Mouse (Mus musculus) intestine, postnatal 0 days (tissue): ENCODE data around the gene Nhlrc2. TPM values are rescaled to one million over a fixed set of nuclear protein-coding genes. Genes with fewer than 3 reads are reported as not detected.
A peak's percentile ranks its signal among the peaks of the same experiment; 100 is the strongest.

ENCODE experiments used
- ATAC-seq: fragments of 200-750 bp; cut with Nextera tagmentation; 2 replicates; pipeline ENCODE4 v1.8.0; 2017; ENCODE audit warnings: mild to moderate bottlenecking, moderate TSS enrichment, moderate library complexity
- H3K27ac ChIP-seq: fragments of 300-500 bp; sonication (generic); 2 replicates; pipeline ENCODE4 v1.5.1; 2014; ENCODE audit warnings: mild to moderate bottlenecking, low read depth, low read length, moderate library complexity
- H3K27me3 ChIP-seq: fragments of 300-500 bp; sonication (generic); replicated peaks from 2 replicates; pipeline ENCODE4 v1.6.1; 2014; ENCODE audit warnings: low read length, mixed read lengths; ENCODE audit not compliant: control insufficient read depth, insufficient read depth
- H3K36me3 ChIP-seq: fragments of 300-500 bp; sonication (generic); 2 replicates; pipeline ENCODE4 v1.6.1; 2014; ENCODE audit warnings: mild to moderate bottlenecking, moderate library complexity; ENCODE audit not compliant: control insufficient read depth, insufficient read depth
- H3K4me1 ChIP-seq: fragments of 300-500 bp; sonication (generic); replicated peaks from 2 replicates; pipeline ENCODE4 v1.6.1; 2014; ENCODE audit warnings: antibody characterized with exemption, low read length, mixed read lengths; ENCODE audit not compliant: control insufficient read depth, insufficient read depth
- H3K4me2 ChIP-seq: fragments of 300-500 bp; sonication (generic); replicated peaks from 2 replicates; pipeline ENCODE4 v1.6.1; 2014; ENCODE audit warnings: low read depth, mild to moderate bottlenecking, moderate library complexity
- H3K4me3 ChIP-seq: fragments of 300-500 bp; sonication (generic); 2 replicates; pipeline ENCODE4 v1.5.1; 2014; ENCODE audit warnings: low read depth, low read length
- H3K9ac ChIP-seq: fragments of 300-500 bp; sonication (generic); 2 replicates; pipeline ENCODE4 v1.6.1; 2014; ENCODE audit warnings: mild to moderate bottlenecking, low read depth, low read length
- H3K9me3 ChIP-seq: fragments of 300-500 bp; sonication (generic); 2 replicates; pipeline ENCODE4 v1.6.1; 2016; ENCODE audit warnings: mixed run types; ENCODE audit not compliant: control insufficient read depth
- CTCF ChIP-seq: sonication (generic); IDR thresholded peaks from 2 replicates; pipeline ENCODE4 v1.5.1; 2016; ENCODE audit warnings: low read depth, mild to moderate bottlenecking, control low read depth, antibody characterized with exemption, moderate library complexity
- WGBS: fragments of 180-500 bp; shearing (Covaris S2); extraction: QIAGEN DNeasy Blood & Tissue Kit; methylation state at CpG from one replicate; pipeline ENCODE4 v1.1.7; 2014; 5-methylcytosine and 5-hydroxymethylcytosine counted together
- polyA plus RNA-seq: library from polyadenylated mRNA; unstranded; fragments of >200 nt; fragmentation: Nextera tagmentation; extraction: Ambion mirVana; gene quantifications from 2 replicates; pipeline ENCODE4 v1.2.1, GENCODE M21; 2015

Nhlrc2 gene
- polyA plus RNA-seq, 1 experiment from 2014 or later = 8.3 TPM

DNA sequence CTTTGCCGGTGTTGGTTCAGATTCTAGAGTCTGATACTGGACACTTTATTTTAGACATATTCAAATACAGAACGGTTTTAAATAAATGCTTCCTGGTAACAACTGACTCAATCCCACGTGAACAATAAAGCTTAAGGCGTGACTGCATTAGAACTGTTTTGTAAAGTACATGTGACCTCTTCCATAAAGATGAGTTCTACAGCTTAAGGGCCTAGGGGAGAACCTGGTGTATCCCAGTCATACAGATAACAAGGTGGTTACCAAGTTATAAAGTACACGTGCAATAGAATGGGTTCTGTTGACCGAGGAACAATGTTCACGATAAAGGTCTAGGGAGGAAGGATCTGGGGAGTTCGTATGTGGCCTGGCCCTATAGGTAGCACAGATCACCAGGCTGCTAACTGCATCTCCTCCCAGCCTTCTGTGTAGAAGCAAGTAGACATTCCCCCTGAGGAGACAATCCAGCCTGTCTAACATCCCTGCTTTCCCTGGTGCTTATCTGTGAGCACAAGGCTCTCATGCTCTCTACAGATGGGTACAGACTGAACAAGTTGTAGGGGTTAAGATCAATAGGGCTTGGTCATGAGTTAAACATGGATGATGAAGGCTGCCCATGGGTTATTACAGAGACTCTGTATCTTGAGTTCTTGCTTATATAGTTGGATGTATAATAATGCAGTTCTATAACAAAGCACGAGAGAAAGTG is 14.5 kb downstream of the Nhlrc2 start:
- Histone ChIP-seq H3K4me1 (no peaks in the 10 kb centered on the region), H3K27ac (no peak overlapping the region), H3K27me3 (no peaks in the 10 kb centered on the region), H3K36me3 (peaks cover 7% of the 10 kb centered on the region; the same call in 1 of the 2 replicates), H3K9me3 (no peaks in the 10 kb centered on the region), H3K4me2 (no peak overlapping the region), H3K4me3 (no peak overlapping the region), H3K9ac (no peak overlapping the region)
- 47% methylated on average over 9 of the region's 9 CpGs for WGBS
- no peak for TF ChIP-seq CTCF
- peak; percentile 84 for ATAC-seq

DNA sequence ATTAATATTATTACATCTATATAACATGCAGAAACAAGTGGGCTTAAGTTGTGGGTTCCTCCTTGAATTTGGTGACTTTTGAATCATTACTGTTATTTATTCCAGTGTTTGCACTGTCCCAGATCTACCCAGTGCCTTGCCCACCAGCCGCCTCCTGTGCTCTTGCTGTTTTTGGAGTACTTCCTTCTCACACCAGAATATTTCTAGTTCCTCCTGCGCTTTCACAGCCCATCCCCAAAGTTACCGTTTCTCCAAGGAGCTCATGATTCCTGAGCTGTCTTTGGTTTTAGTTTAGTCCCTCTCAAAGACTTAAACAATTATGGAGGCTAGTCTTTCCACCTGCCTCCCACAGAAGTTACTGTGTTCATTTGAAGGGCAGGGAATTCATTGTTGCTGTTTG is 15.4 kb downstream of the Nhlrc2 start:
- H3K27me3 ChIP-seq = no peaks in the 10 kb centered on the region
- TF ChIP-seq CTCF = no peak
- no peak overlapping the region for H3K4me2 ChIP-seq
- H3K27ac ChIP-seq = no peak overlapping the region
- no peak for ATAC-seq
- no peaks in the 10 kb centered on the region for H3K4me1 ChIP-seq
- peaks cover 7% of the 10 kb centered on the region; the same call in 1 of the 2 replicates for H3K36me3 ChIP-seq
- H3K9me3 ChIP-seq = no peaks in the 10 kb centered on the region
- no peak overlapping the region for H3K4me3 ChIP-seq
- H3K9ac ChIP-seq = no peak overlapping the region
- WGBS = 84% methylated on average over 3 of the region's 3 CpGs

DNA sequence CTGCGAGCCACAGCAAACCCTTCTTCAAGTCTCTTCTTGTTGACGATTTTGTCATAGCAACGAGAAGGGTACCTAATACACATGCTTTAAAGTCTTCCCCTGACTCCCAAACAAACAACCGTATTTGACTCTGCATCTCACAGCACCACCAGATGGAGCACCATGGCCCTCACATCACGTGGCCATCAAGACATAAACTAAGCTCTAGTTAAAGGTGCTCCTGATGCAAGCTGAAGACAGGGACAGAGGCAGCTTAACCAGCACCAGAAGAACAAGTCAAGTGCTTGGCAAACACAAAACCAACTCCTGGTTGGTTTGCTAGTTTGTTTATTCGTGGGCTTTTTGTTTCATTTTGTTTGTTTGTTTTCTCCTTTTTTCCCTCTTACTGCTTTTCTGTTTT is 17.3 kb downstream of the Nhlrc2 start:
- TF ChIP-seq CTCF = peak; percentile 69
- peaks cover 8% of the 10 kb centered on the region; the same call in 1 of the 2 replicates for H3K36me3 ChIP-seq
- no peak overlapping the region for H3K9ac ChIP-seq
- no peaks in the 10 kb centered on the region for H3K4me1 ChIP-seq
- 61% methylated on average over 6 of the region's 6 CpGs for WGBS
- no peaks in the 10 kb centered on the region for H3K9me3 ChIP-seq
- no peak overlapping the region for H3K4me2 ChIP-seq
- ATAC-seq = no peak
- no peak overlapping the region for H3K4me3 ChIP-seq
- no peak overlapping the region for H3K27ac ChIP-seq
- no peaks in the 10 kb centered on the region for H3K27me3 ChIP-seq

DNA sequence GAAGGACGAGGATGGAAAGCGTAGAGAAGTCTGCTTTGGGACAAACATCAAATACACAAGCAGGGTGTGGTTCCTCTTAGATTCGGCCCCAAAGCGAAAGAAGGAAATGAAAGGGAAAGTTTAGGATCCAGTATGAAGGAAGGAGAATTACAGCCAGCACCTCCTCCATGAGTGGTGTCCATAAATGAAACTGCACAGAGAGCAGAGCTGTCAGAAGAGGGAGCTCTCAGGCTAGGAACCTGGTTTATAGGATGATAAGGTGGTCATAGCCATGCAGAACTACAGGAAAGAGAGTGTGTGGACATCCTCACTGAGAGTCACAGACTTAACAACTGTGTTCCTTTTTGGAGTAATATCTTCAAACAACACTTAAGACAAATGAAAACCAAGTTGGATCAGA is 18.0 kb downstream of the Nhlrc2 start:
- H3K4me3 ChIP-seq = no peak overlapping the region
- H3K9ac ChIP-seq = no peak overlapping the region
- TF ChIP-seq CTCF = peak; percentile 86
- H3K9me3 ChIP-seq = no peaks in the 10 kb centered on the region
- no peaks in the 10 kb centered on the region for H3K4me1 ChIP-seq
- H3K27me3 ChIP-seq = no peaks in the 10 kb centered on the region
- H3K4me2 ChIP-seq = no peak overlapping the region
- 50% methylated on average over 4 of the region's 4 CpGs for WGBS
- ATAC-seq = no peak
- H3K36me3 ChIP-seq = peaks cover 14% of the 10 kb centered on the region; the same call in 1 of the 2 replicates
- no peak overlapping the region for H3K27ac ChIP-seq

DNA sequence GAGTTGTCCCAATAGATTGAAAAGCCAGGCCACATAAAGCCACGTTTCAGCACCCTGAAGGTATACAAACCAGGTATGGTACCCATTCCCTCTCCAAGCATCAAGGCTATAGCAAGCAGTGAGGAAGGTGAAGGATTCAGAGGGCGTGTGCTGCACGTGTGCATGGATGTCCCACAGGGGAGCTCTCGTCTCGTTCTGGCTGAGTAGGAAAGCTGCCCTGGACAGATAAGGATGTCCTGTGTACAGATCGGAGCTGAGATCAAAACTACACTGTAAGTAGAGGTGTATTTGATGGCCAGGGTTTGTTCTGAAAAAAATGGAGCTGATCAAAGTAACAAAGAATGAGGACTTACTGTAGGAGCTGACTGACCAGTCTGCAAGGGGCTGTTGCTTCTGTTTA is 18.9 kb downstream of the Nhlrc2 start:
- Histone ChIP-seq H3K36me3 (peaks cover 13% of the 10 kb centered on the region; the same call in 1 of the 2 replicates), H3K4me3 (no peak overlapping the region), H3K27ac (no peak overlapping the region), H3K4me1 (no peaks in the 10 kb centered on the region), H3K27me3 (no peaks in the 10 kb centered on the region), H3K9me3 (no peaks in the 10 kb centered on the region), H3K9ac (no peak overlapping the region), H3K4me2 (no peak overlapping the region)
- 77% methylated on average over 6 of the region's 6 CpGs for WGBS
- TF ChIP-seq CTCF = no peak
- ATAC-seq = no peak

DNA sequence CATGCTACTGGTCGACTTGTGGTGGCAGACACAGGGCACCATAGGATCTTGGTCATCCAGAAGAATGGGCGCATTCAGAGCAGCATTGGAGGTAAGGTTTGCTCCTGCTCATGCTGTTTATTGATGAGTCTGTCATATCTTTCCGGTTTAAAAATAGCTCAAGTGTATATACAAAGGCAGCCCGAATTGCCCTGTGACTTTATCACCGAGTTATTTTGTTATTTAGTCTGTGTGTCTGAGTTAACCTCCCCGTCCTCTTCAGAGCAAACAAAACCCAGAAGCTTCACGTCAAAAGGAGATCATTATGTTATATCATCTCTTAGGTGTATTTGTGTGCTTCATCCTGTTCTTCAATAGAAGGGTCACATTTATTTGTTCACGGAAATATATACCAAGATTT is 22.7 kb downstream of the Nhlrc2 start:
- no peaks in the 10 kb centered on the region for H3K9me3 ChIP-seq
- H3K4me1 ChIP-seq = no peaks in the 10 kb centered on the region
- H3K4me3 ChIP-seq = no peak overlapping the region
- H3K36me3 ChIP-seq = peaks cover 16% of the 10 kb centered on the region; the same call in 1 of the 2 replicates
- no peak overlapping the region for H3K27ac ChIP-seq
- TF ChIP-seq CTCF = no peak
- no peak overlapping the region for H3K9ac ChIP-seq
- 62% methylated on average over 8 of the region's 8 CpGs for WGBS
- H3K4me2 ChIP-seq = no peak overlapping the region
- no peaks in the 10 kb centered on the region for H3K27me3 ChIP-seq
- no peak for ATAC-seq

DNA sequence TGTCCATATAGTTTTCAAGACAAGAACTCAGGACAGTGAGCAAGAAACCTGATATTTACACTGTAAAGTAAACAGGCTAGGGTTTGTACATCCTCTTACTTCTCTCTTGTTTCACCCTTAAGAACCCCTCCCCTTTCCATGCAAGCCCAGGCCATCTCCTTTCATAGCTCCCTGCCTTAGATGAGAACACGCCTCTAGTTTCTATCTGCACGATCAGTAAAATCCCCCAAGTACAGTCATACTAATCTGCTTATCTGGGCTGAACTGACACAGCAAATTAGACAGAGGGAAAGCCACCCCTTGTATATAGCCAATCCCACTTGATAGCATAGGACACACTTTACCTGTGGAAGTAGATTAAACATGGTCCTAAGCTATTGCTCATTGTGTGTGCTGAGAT is 23.2 kb downstream of the Nhlrc2 start:
- TF ChIP-seq CTCF = no peak
- Histone ChIP-seq H3K27me3 (no peaks in the 10 kb centered on the region), H3K36me3 (peaks cover 16% of the 10 kb centered on the region; the same call in 1 of the 2 replicates), H3K9me3 (no peaks in the 10 kb centered on the region), H3K4me2 (no peak overlapping the region), H3K9ac (no peak overlapping the region), H3K27ac (no peak overlapping the region), H3K4me3 (no peak overlapping the region), H3K4me1 (no peaks in the 10 kb centered on the region)
- ATAC-seq = no peak
- WGBS = 60% methylated on average over 2 of the region's 2 CpGs
